Mouse (Mus musculus) hindbrain, embryonic 10.5 days (tissue): Measurements from ENCODE around the gene Grm8. TPM values are rescaled to one million over a fixed set of nuclear protein-coding genes. Genes with fewer than 3 reads are reported as not detected.

Experiments
- DNase-seq: peaks from one replicate; pipeline ENCODE4 v3.0.0-alpha.2; 2017; ENCODE audit warnings: low spot score
- H3K27ac ChIP-seq: fragments of 300-500 bp; sonication (generic); 2 replicates; pipeline ENCODE4 v1.5.1; 2016; ENCODE audit warnings: mild to moderate bottlenecking, moderate library complexity
- H3K27me3 ChIP-seq: fragments of 300-500 bp; sonication (generic); 2 replicates; pipeline ENCODE4 v1.6.1; 2016; ENCODE audit warnings: mild to moderate bottlenecking; ENCODE audit not compliant: poor library complexity, insufficient read depth, severe bottlenecking
- H3K36me3 ChIP-seq: fragments of 300-500 bp; sonication (generic); 2 replicates; pipeline ENCODE4 v1.6.1; 2016; ENCODE audit warnings: mild to moderate bottlenecking, moderate library complexity
- H3K4me1 ChIP-seq: fragments of 300-500 bp; sonication (generic); replicated peaks from 2 replicates; pipeline ENCODE4 v1.6.1; 2016; ENCODE audit warnings: mild to moderate bottlenecking
- H3K4me3 ChIP-seq: fragments of 300-500 bp; sonication (generic); 2 replicates; pipeline ENCODE4 v1.5.1; 2016; ENCODE audit warnings: mild to moderate bottlenecking, moderate library complexity
- H3K9me3 ChIP-seq: fragments of 300-500 bp; sonication (generic); 2 replicates; pipeline ENCODE4 v1.6.1; 2016; ENCODE audit warnings: mild to moderate bottlenecking, moderate library complexity
- WGBS: fragments of 180-500 bp; shearing (Covaris S2); methylation state at CpG from one replicate; pipeline ENCODE4 v1.1.7; 2016; 5-methylcytosine and 5-hydroxymethylcytosine counted together
- polyA plus RNA-seq: library from polyadenylated mRNA; unstranded; fragments of >200 nt; fragmentation: Nextera tagmentation; extraction: Ambion mirVana; gene quantifications from 2 replicates; pipeline ENCODE4 v1.2.1, GENCODE M21; 2016

Gene Grm8
- polyA plus RNA-seq, 1 experiment from 2014 or later = 0.80 TPM

DNA sequence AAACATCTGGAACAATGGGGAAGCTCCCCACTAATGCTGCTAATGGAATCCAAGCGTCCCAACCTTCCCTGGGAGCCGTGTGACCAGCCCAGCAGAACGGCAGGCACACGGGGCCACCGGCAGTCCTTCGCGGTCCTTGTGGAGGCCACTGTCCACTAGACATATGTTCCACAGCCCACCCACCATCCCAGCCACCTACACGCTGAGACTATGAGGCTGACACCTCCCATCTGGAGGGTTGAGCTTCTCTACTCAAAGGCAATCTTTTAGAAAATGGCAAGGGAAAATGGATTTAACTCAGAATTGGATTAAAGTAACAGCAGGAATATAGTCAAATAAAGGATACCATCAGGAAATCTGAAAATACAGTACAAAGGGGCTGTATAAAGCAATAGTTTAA, 23.4 kb downstream of the Grm8 start:
- no peaks in the 10 kb centered on the region for H3K27me3 ChIP-seq
- no peak overlapping the region for H3K27ac ChIP-seq
- no peaks in the 10 kb centered on the region for H3K36me3 ChIP-seq
- H3K4me3 ChIP-seq = no peak overlapping the region
- H3K4me1 ChIP-seq = no peaks in the 10 kb centered on the region
- no peaks in the 10 kb centered on the region for H3K9me3 ChIP-seq
- DNase-seq = no peak
- 90% methylated on average over 8 of the region's 8 CpGs for WGBS

GRCm38 (mm10) chr6:28102608-28103316, 32.2 kb downstream of the Grm8 start:
- WGBS = 44% methylated on average over 9 of the region's 9 CpGs
- no peaks in the 10 kb centered on the region for H3K36me3 ChIP-seq
- no peaks in the 10 kb centered on the region for H3K27me3 ChIP-seq
- DNase-seq = no peak
- H3K27ac ChIP-seq = no peak overlapping the region
- H3K9me3 ChIP-seq = no peaks in the 10 kb centered on the region
- no peak overlapping the region for H3K4me3 ChIP-seq
- 0 out of 2 replicates have a peak, but pooled peaks cover 4% of the 10 kb centered on the region for H3K4me1 ChIP-seq

DNA sequence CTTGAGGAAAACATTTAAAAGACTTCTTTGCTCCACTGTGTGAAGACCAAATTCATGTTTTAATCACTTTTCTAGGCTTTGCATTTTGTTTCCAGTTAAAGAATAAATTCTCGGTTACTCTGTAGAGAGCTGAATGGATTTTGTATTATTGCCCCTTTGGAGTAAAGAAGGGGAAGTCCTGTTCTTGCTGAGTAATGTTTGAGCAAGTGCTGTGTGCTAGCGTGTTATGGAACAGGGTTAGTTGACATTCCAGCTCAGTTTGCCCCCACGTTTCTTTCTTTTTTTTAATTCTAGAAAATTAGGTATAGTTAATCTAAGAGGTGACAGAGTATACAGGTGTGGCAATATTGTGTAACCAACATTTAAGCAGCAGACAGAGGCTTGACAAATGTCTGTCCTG, 35.0 kb downstream of the Grm8 start:
- no peaks in the 10 kb centered on the region for H3K36me3 ChIP-seq
- no peak overlapping the region for H3K27ac ChIP-seq
- H3K9me3 ChIP-seq = no peaks in the 10 kb centered on the region
- WGBS = 87% methylated on average over 3 of the region's 3 CpGs
- H3K4me1 ChIP-seq = 0 out of 2 replicates have a peak, but pooled peaks cover 4% of the 10 kb centered on the region
- DNase-seq = no peak
- no peaks in the 10 kb centered on the region for H3K27me3 ChIP-seq
- H3K4me3 ChIP-seq = no peak overlapping the region

- Histone ChIP-seq H3K4me3 (no peak overlapping the region), H3K9me3 (no peaks in the 10 kb centered on the region), H3K4me1 (no peaks in the 10 kb centered on the region), H3K27ac (no peak overlapping the region), H3K27me3 (no peaks in the 10 kb centered on the region), H3K36me3 (no peaks in the 10 kb centered on the region)
- 94% methylated on average over 6 of the region's 6 CpGs for WGBS
- DNase-seq = no peak
These were observed 42.5 kb downstream of the Grm8 start for GRCm38 (mm10) chr6:28092511-28092910.

DNA sequence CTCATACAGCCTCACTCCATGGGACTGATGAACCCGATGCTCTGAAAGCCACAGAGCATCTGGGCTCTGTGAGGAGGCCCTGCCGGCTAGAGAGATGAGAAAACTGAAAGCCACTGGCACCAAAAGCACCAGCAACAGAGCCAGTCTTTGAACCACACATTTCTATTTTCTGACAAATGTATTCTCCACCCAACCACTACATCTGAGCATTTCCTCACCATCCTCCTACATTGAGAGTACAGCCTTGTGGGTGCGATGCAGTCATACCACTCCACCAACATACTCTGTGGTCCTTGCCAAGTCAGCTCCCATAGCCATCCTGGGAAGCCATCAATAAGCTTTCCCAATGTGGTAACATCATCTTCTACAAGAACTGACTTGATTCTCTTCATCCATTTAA, 43.1 kb downstream of the Grm8 start:
- Histone ChIP-seq H3K4me1 (no peaks in the 10 kb centered on the region), H3K4me3 (no peak overlapping the region), H3K9me3 (no peaks in the 10 kb centered on the region), H3K36me3 (no peaks in the 10 kb centered on the region), H3K27me3 (no peaks in the 10 kb centered on the region), H3K27ac (no peak overlapping the region)
- no peak for DNase-seq
- 90% methylated on average over 3 of the region's 3 CpGs for WGBS

GRCm38 (mm10) chr6:28090981-28091380, 44.0 kb downstream of the Grm8 start:
- Histone ChIP-seq H3K4me3 (no peak overlapping the region), H3K9me3 (no peaks in the 10 kb centered on the region), H3K27ac (no peak overlapping the region), H3K27me3 (no peaks in the 10 kb centered on the region), H3K4me1 (no peaks in the 10 kb centered on the region), H3K36me3 (no peaks in the 10 kb centered on the region)
- no peak for DNase-seq

GRCm38 (mm10) chr6:28075534-28075933, 59.4 kb downstream of the Grm8 start:
- no peaks in the 10 kb centered on the region for H3K36me3 ChIP-seq
- H3K9me3 ChIP-seq = no peaks in the 10 kb centered on the region
- 91% methylated on average over 3 of the region's 3 CpGs for WGBS
- 0 out of 2 replicates have a peak, but pooled peaks cover 9% of the 10 kb centered on the region for H3K4me1 ChIP-seq
- H3K27me3 ChIP-seq = no peaks in the 10 kb centered on the region
- H3K27ac ChIP-seq = no peak overlapping the region
- H3K4me3 ChIP-seq = no peak overlapping the region
- DNase-seq = no peak

GRCm38 (mm10) chr6:28074470-28074869, 60.5 kb downstream of the Grm8 start:
- no peaks in the 10 kb centered on the region for H3K36me3 ChIP-seq
- H3K4me1 ChIP-seq = 0 out of 2 replicates have a peak, but pooled peaks cover 9% of the 10 kb centered on the region
- no peak overlapping the region for H3K27ac ChIP-seq
- no peak for DNase-seq
- no peaks in the 10 kb centered on the region for H3K9me3 ChIP-seq
- no peak overlapping the region for H3K4me3 ChIP-seq
- no peaks in the 10 kb centered on the region for H3K27me3 ChIP-seq
- 25% methylated on average over 3 of the region's 3 CpGs for WGBS

DNA sequence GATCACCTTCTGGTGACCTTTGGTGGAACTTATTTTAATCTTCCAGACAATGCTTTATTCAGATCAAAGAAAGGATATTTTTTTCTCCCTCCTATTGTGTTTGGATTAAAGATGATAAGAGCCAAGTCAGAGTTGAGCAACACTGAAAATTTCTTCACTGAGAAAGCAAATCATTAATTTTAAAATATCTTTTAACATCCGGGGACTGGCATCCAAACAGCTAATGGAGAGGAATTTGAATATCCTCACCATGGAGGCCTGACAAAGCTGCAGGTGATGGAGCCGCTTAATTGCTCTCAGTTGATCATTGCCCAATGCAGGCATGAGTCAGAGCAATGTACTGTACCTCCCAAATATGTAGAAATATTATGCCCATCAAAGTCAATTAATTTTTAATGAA, 83.0 kb downstream of the Grm8 start:
- no peaks in the 10 kb centered on the region for H3K9me3 ChIP-seq
- H3K27me3 ChIP-seq = no peaks in the 10 kb centered on the region
- 91% methylated on average over 2 of the region's 2 CpGs for WGBS
- H3K36me3 ChIP-seq = no peaks in the 10 kb centered on the region
- H3K4me3 ChIP-seq = no peak overlapping the region
- H3K4me1 ChIP-seq = no peaks in the 10 kb centered on the region
- no peak for DNase-seq
- H3K27ac ChIP-seq = no peak overlapping the region

- Histone ChIP-seq H3K27me3 (no peaks in the 10 kb centered on the region), H3K9me3 (no peaks in the 10 kb centered on the region), H3K4me1 (no peaks in the 10 kb centered on the region), H3K27ac (no peak overlapping the region), H3K36me3 (no peaks in the 10 kb centered on the region), H3K4me3 (no peak overlapping the region)
- WGBS = 92% methylated on average over 3 of the region's 3 CpGs
- DNase-seq = no peak
These were observed 92.6 kb downstream of the Grm8 start for GRCm38 (mm10) chr6:28042339-28042738.

- WGBS = 95% methylated on average over 1 of the region's 1 CpGs
- H3K4me3 ChIP-seq = no peak overlapping the region
These were observed 94.2 kb downstream of the Grm8 start for GRCm38 (mm10) chr6:28040815-28041214.

GRCm38 (mm10) chr6:28032006-28032405, 103.0 kb downstream of the Grm8 start:
- no peak for DNase-seq
- Histone ChIP-seq H3K9me3 (no peaks in the 10 kb centered on the region), H3K27me3 (no peaks in the 10 kb centered on the region), H3K4me1 (no peaks in the 10 kb centered on the region), H3K27ac (no peak overlapping the region), H3K4me3 (no peak overlapping the region), H3K36me3 (no peaks in the 10 kb centered on the region)
- 91% methylated on average over 4 of the region's 4 CpGs for WGBS

More at GRCm38 (mm10) chr6:28040815-28041214, 94.2 kb downstream of the Grm8 start:
- Histone ChIP-seq H3K27me3 (no peaks in the 10 kb centered on the region), H3K36me3 (no peaks in the 10 kb centered on the region), H3K4me1 (no peaks in the 10 kb centered on the region), H3K27ac (no peak overlapping the region), H3K9me3 (no peaks in the 10 kb centered on the region)
- no peak for DNase-seq

DNA sequence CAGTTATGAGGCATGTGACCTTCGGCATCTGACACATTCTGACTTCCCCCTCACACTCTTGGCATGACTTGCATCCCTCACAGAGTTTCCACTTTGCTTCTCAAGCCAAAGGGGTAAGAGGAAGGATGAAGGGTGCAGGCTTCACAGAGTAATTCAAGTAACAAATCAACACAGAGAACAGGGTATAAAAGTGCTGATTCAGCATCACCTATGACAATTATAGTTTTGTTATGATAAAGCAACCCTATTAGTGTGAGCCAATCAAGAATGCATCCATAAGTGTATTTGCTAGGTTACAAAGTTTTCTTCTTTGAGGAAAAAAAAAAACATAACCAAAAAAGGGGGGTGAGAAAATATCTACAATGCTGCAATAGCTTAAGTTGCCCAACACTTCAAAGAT, 117.3 kb downstream of the Grm8 start:
- Histone ChIP-seq H3K27ac (no peak overlapping the region), H3K27me3 (no peaks in the 10 kb centered on the region), H3K4me3 (no peak overlapping the region), H3K4me1 (no peaks in the 10 kb centered on the region), H3K36me3 (no peaks in the 10 kb centered on the region), H3K9me3 (no peaks in the 10 kb centered on the region)
- DNase-seq = no peak
- 76% methylated on average over 1 of the region's 1 CpGs for WGBS

DNA sequence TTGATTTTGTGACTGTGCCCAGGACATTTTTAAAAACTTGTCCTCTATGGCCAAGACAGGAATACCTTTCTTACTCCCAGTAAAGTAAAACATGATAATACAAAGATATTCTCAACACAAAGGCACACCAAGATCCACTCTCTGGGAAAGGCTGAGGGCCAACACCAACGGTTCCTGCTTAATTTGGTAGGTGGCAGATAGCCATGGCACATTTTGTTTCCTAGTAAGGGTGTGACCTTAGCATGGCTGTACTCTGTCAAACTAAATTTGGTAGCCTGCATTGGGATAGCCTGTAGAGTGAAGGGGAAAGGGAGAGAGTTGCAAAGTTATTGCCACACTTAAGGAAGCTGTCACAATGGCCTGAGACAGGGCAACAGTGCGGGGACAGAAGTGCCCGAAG, 128.0 kb downstream of the Grm8 start:
- Histone ChIP-seq H3K36me3 (no peaks in the 10 kb centered on the region), H3K27me3 (no peaks in the 10 kb centered on the region), H3K4me3 (no peak overlapping the region), H3K4me1 (no peaks in the 10 kb centered on the region), H3K9me3 (no peaks in the 10 kb centered on the region), H3K27ac (no peak overlapping the region)
- 92% methylated on average over 3 of the region's 3 CpGs for WGBS
- no peak for DNase-seq
